Mouse (Mus musculus) spleen, embryonic (tissue): ENCODE results near the gene Gabrg3.
"Not testable (repeated sequence)": the region's sequence is repeated elsewhere in the genome, so short reads cannot be mapped to it uniquely, and the experiment has no call there.

Source experiments
- CTCF ChIA-PET: fragments of 350-600 bp; sonication (Branson Sonifier 250); formaldehyde crosslinking; loops from one replicate; lab custom pipeline; 2022; lab: Charles Lee

Gabrg3 gene

GRCm38 (mm10) chr7:57314971-57315370, 72.0 kb downstream of the Gabrg3 start:
- CTCF ChIA-PET = interaction anchor here (0.6 kb wide), 1 partner anchor 452 kb away, joined by 3 read pairs; no protein-coding TSS in a partner anchor

GRCm38 (mm10) chr7:57312018-57312417, 75.0 kb downstream of the Gabrg3 start:
- CTCF ChIA-PET = no interaction called here

GRCm38 (mm10) chr7:57307337-57307736, 79.7 kb downstream of the Gabrg3 start:
- CTCF ChIA-PET = no interaction called here

- CTCF ChIA-PET = no interaction called here
These were observed 90.3 kb downstream of the Gabrg3 start for GRCm38 (mm10) chr7:57296639-57297038.

GRCm38 (mm10) chr7:57294127-57294526, 92.9 kb downstream of the Gabrg3 start:
- CTCF ChIA-PET = no interaction called here

GRCm38 (mm10) chr7:57293564-57293963, 93.4 kb downstream of the Gabrg3 start:
- CTCF ChIA-PET = no interaction called here

- CTCF ChIA-PET = no interaction called here
These were observed 103.8 kb downstream of the Gabrg3 start for GRCm38 (mm10) chr7:57283186-57283585.

- CTCF ChIA-PET = no interaction called here
These were observed 108.1 kb downstream of the Gabrg3 start for GRCm38 (mm10) chr7:57278841-57279240.

GRCm38 (mm10) chr7:57260201-57260600, 126.8 kb downstream of the Gabrg3 start:
- CTCF ChIA-PET = no interaction called here

- CTCF ChIA-PET = no interaction called here
These were observed 128.0 kb downstream of the Gabrg3 start for GRCm38 (mm10) chr7:57258893-57259574.

- CTCF ChIA-PET = no interaction called here
These were observed 143.0 kb downstream of the Gabrg3 start for GRCm38 (mm10) chr7:57243981-57244380.

GRCm38 (mm10) chr7:57214119-57214518, 172.9 kb downstream of the Gabrg3 start:
- CTCF ChIA-PET = no interaction called here

- CTCF ChIA-PET = no interaction called here
These were observed 201.0 kb downstream of the Gabrg3 start for GRCm38 (mm10) chr7:57186015-57186414.

- CTCF ChIA-PET = not testable (repeated sequence)
These were observed 211.0 kb downstream of the Gabrg3 start for GRCm38 (mm10) chr7:57175891-57176545.

GRCm38 (mm10) chr7:57166931-57167330, 220.1 kb downstream of the Gabrg3 start:
- CTCF ChIA-PET = no interaction called here

- CTCF ChIA-PET = no interaction called here
These were observed 228.8 kb downstream of the Gabrg3 start for GRCm38 (mm10) chr7:57158211-57158610.

- CTCF ChIA-PET = no interaction called here
These were observed 233.2 kb downstream of the Gabrg3 start for GRCm38 (mm10) chr7:57153743-57154142.

- CTCF ChIA-PET = no interaction called here
These were observed 236.2 kb downstream of the Gabrg3 start for GRCm38 (mm10) chr7:57150768-57151167.

GRCm38 (mm10) chr7:57138072-57138704, 248.8 kb downstream of the Gabrg3 start:
- CTCF ChIA-PET = no interaction called here

GRCm38 (mm10) chr7:57133009-57133408, 254.0 kb downstream of the Gabrg3 start:
- CTCF ChIA-PET = no interaction called here

GRCm38 (mm10) chr7:57132471-57132870, 254.5 kb downstream of the Gabrg3 start:
- CTCF ChIA-PET = no interaction called here

- CTCF ChIA-PET = no interaction called here
These were observed 286.9 kb downstream of the Gabrg3 start for GRCm38 (mm10) chr7:57100065-57100464.

GRCm38 (mm10) chr7:57082071-57082470, 304.9 kb downstream of the Gabrg3 start:
- CTCF ChIA-PET = no interaction called here
